Mouse (Mus musculus): ENCODE data around the gene C1qtnf4.

DNA sequence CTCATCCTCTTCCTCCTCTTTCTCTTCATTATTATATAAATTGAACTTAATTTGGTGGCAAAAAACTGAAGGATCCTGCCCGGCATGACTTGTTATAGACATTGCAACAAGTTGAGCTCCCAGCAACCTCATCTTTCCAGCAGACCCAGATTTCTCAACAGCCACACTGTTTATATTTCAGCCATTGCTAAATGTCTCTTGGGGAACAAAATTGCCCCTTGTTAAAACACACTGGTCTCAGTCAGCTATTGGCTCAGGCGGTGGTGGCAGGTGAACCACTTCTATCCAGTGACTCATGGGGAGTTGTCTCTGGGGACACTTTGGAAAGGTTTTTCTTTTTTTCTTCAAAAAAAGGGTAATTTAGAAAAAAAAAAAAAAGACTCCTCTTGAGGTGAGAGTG is 47.0 kb upstream of the C1qtnf4 start:
- TF ChIP-seq CTCF (IDR thresholded peaks at IDR 0.05; ENCODE audit: low read depth) (no peak), EP300 (IDR thresholded peaks at IDR 0.05; ENCODE audit: low read depth) (no peak)
